Mouse (Mus musculus): ENCODE measurements around the gene Prnd. TPM values are rescaled to one million over a fixed set of nuclear protein-coding genes. Genes with fewer than 3 reads are reported as not detected.

Gene Prnd
- polyA plus RNA-seq, 1 experiment: 0.46 TPM

- H3K27ac ChIP-seq (ENCODE audit: insufficient read depth, low read depth, low read length): no peak overlapping the region
- H3K27me3 ChIP-seq (ENCODE audit: control insufficient read depth, insufficient read depth, low read length): no peaks in the 10 kb centered on the region
- no peaks in the 10 kb centered on the region; the same call in 1 of the 2 replicates for H3K36me3 ChIP-seq (ENCODE audit: control insufficient read depth, insufficient read depth, low read length)
- no peak for TF ChIP-seq POLR2A (IDR thresholded peaks at IDR 0.05; ENCODE audit: low read depth, low read length)
- TF ChIP-seq CTCF (IDR thresholded peaks at IDR 0.05; ENCODE audit: extremely low read depth, insufficient read length, insufficient replicate concordance, low read depth, low read length): no peak
- H3K4me1 ChIP-seq (ENCODE audit: control insufficient read depth, insufficient read depth, insufficient read length, low read length): peaks cover 5% of the 10 kb centered on the region
- H3K4me3 ChIP-seq (ENCODE audit: low read depth, low read length): no peak overlapping the region
- 82% methylated on average over 9 of the region's 9 CpGs for WGBS
Measured at GRCm38 (mm10) chr2:132004495-132005136, 54.0 kb downstream of the Prnd start.

GRCm38 (mm10) chr2:132005445-132005844 lies 54.8 kb downstream of the Prnd start:
- WGBS: 82% methylated on average over 4 of the region's 4 CpGs
- H3K36me3 ChIP-seq (ENCODE audit: control insufficient read depth, insufficient read depth, low read length): no peaks in the 10 kb centered on the region; the same call in 1 of the 2 replicates
- H3K4me1 ChIP-seq (ENCODE audit: control insufficient read depth, insufficient read depth, insufficient read length, low read length): peaks cover 5% of the 10 kb centered on the region
- no peak overlapping the region for H3K4me3 ChIP-seq (ENCODE audit: low read depth, low read length)
- no peaks in the 10 kb centered on the region for H3K27me3 ChIP-seq (ENCODE audit: control insufficient read depth, insufficient read depth, low read length)
- no peak overlapping the region for H3K27ac ChIP-seq (ENCODE audit: insufficient read depth, low read depth, low read length)
- TF ChIP-seq CTCF (IDR thresholded peaks at IDR 0.05; ENCODE audit: extremely low read depth, insufficient read length, insufficient replicate concordance, low read depth, low read length): no peak
- no peak for TF ChIP-seq POLR2A (IDR thresholded peaks at IDR 0.05; ENCODE audit: low read depth, low read length)

Other genes with a start within 250 kb of the Prnd start
- not detected in 2 replicates for gene Erv3, start 91.1 kb upstream of the Prnd start, polyA plus RNA-seq (2012; rRNA removed)
- 11.9 and 13.5 TPM in 2 replicates for gene Prnp, start 40.9 kb upstream of the Prnd start, polyA plus RNA-seq (2012; rRNA removed)
- not detected in 2 replicates for gene Prn, start 40.9 kb upstream of the Prnd start, polyA plus RNA-seq (2012; rRNA removed)
- 7.5 and 11.9 TPM in 2 replicates for gene Rassf2, start 79.4 kb downstream of the Prnd start, polyA plus RNA-seq (2012; rRNA removed)
- 16.9 and 18.5 TPM in 2 replicates for gene Slc23a2, start 194.2 kb downstream of the Prnd start, polyA plus RNA-seq (2012; rRNA removed)

Measured in small intestine, adult 2 months (tissue).